Mouse (Mus musculus) left cerebral cortex, adult 2 months (tissue): ENCODE data around the gene Stard13. TPM values are rescaled to one million over a fixed set of nuclear protein-coding genes. Genes with fewer than 3 reads are reported as not detected.
A peak's percentile ranks its signal among the peaks of the same experiment; 100 is the strongest.

Experiments
- DNase-seq, 2 experiments: peaks; one replicate each; pipeline ENCODE4 v3.0.0; 2021 to 2022; ENCODE audit warnings: low spot score in 2 of 2, mixed read lengths in 1 of 2; ENCODE audit errors: extremely low spot score in 1 of 2
- H3K27ac ChIP-seq: fragments of 200-600 bp; 2 replicates; pipeline ENCODE4 v1.8.1; 2022
- H3K4me3 ChIP-seq: fragments of 200-600 bp; 2 replicates; pipeline ENCODE4 v1.8.1; 2022
- CTCF ChIP-seq: fragments of 200-600 bp; IDR thresholded peaks from 2 replicates; pipeline ENCODE4 v1.8.1; 2022; ENCODE audit warnings: antibody characterized with exemption, mild to moderate bottlenecking, moderate library complexity
- intact Hi-C: fragments of 180-260 bp; cut with DNase I; formaldehyde crosslinking; loops from one replicate; pipeline ENCODE4 v1.15.1; 2025
- total RNA-seq, 2 experiments: library from RNA; stranded (reverse); gene quantifications; 2 replicates each; pipeline ENCODE4 v1.2.3; 2021

Stard13 gene
- total RNA-seq, 2 experiments from 2014 or later, result 10.6 to 18.4 TPM

GRCm38 (mm10) chr5:151080276-151080675, 153.4 kb downstream of the Stard13 start:
- no peak overlapping the region for H3K27ac ChIP-seq
- no peak for DNase-seq
- TF ChIP-seq CTCF, result no peak
- no peak overlapping the region for H3K4me3 ChIP-seq
- intact Hi-C loops, result no loop called here

DNA sequence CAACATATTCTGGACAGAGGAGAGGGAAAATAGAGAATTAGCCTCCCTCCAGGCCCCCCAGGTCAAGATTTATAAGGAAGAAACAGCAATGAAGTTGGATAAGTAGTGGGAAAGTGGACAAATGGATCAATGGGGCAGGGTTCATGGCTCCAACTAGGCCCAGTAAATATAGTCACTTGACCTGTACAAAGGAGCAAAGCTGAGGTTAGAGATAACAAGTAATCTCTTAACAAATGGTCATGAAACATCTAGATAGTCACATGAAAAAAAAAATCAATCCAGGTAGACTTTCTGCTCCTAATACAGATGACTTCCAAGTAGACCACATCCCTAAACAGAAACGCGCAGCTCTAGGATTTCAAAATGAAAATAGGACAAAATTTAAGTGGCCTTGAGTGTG, 155.7 kb downstream of the Stard13 start:
- H3K4me3 ChIP-seq, result no peak overlapping the region
- no peak overlapping the region for H3K27ac ChIP-seq
- DNase-seq, result no peak
- intact Hi-C loops, result no loop called here
- no peak for TF ChIP-seq CTCF

- TF ChIP-seq CTCF, result no peak
These were observed 156.7 kb downstream of the Stard13 start for GRCm38 (mm10) chr5:151076917-151077316.

DNA sequence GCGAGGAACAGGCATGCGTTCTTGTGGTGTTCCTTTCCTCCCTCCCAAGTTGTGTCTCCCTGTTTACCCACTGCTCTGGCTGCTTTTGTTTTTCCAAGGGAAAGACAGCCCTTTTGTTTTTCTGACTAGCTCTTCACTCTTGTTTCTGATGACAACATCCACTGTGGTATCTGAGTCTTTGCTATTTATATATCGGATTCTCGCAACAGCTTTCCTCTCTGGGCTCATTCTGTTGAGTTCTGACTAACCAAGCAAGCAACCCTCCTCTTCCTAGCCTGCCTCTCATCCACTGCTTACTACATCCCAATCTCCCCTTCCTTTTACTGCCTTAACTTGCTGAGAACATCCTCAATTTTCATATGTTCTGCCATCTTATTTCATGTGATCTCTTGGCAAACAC, 159.4 kb downstream of the Stard13 start:
- H3K4me3 ChIP-seq, result no peak overlapping the region
- intact Hi-C loops, result no loop called here
- no peak for DNase-seq
- no peak for TF ChIP-seq CTCF
- peak overlapping the region; percentile 28; the same call in 1 of the 2 replicates for H3K27ac ChIP-seq

More at GRCm38 (mm10) chr5:151076917-151077316, 156.7 kb downstream of the Stard13 start:
- no peak for DNase-seq
- intact Hi-C loops, result no loop called here
- H3K4me3 ChIP-seq, result no peak overlapping the region
- H3K27ac ChIP-seq, result no peak overlapping the region

GRCm38 (mm10) chr5:151071430-151071829, 162.2 kb downstream of the Stard13 start:
- Histone ChIP-seq H3K27ac (no peak overlapping the region), H3K4me3 (no peak overlapping the region)
- TF ChIP-seq CTCF, result no peak
- DNase-seq, result no peak
- intact Hi-C loops, result no loop called here

- no peak overlapping the region for H3K4me3 ChIP-seq
- no peak for DNase-seq
- TF ChIP-seq CTCF, result no peak
- intact Hi-C loops, result no loop called here
- no peak overlapping the region for H3K27ac ChIP-seq
These were observed 162.7 kb downstream of the Stard13 start for GRCm38 (mm10) chr5:151070896-151071295.

DNA sequence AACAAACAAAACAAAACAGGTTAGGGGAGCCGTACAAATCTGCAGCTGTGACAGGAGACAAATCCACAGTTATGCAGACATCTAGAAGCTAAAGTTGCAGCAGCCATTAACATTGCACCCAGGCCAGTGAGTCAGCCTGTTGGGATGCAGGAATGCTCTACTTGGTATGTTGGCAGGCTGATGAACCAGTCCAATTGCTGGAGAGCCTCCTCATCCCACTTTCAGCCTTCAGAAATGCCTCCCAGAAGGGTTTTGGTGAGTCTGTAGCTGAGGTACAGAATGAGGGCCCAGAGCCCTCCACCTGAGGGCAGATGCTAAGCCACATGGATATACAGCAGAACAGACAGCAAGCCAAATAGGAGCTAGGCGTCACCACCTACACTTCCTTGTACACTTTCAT, 164.1 kb downstream of the Stard13 start:
- peak overlapping the region; percentile 64 for H3K27ac ChIP-seq
- no peak for TF ChIP-seq CTCF
- no peak overlapping the region for H3K4me3 ChIP-seq
- intact Hi-C loops, result loop anchor here (5.0 kb wide), 2 partner anchors 33 to 68 kb away; no protein-coding TSS in a partner anchor
- no peak for DNase-seq

GRCm38 (mm10) chr5:151066016-151066415, 167.6 kb downstream of the Stard13 start:
- intact Hi-C loops, result loop anchor here (5.0 kb wide), 2 partner anchors 36 to 71 kb away; no protein-coding TSS in a partner anchor
- TF ChIP-seq CTCF, result no peak

GRCm38 (mm10) chr5:151065228-151065627, 168.4 kb downstream of the Stard13 start:
- no peak for TF ChIP-seq CTCF
- intact Hi-C loops, result loop anchor here (2.0 to 5.0 kb wide), 3 partner anchors 37 to 72 kb away; no protein-coding TSS in a partner anchor
- Histone ChIP-seq H3K27ac (peak overlapping the region; percentile 18), H3K4me3 (no peak overlapping the region)
- DNase-seq, result no peak

More at GRCm38 (mm10) chr5:151066016-151066415, 167.6 kb downstream of the Stard13 start:
- H3K4me3 ChIP-seq, result no peak overlapping the region
- H3K27ac ChIP-seq, result peak overlapping the region; percentile 34
- no peak for DNase-seq

DNA sequence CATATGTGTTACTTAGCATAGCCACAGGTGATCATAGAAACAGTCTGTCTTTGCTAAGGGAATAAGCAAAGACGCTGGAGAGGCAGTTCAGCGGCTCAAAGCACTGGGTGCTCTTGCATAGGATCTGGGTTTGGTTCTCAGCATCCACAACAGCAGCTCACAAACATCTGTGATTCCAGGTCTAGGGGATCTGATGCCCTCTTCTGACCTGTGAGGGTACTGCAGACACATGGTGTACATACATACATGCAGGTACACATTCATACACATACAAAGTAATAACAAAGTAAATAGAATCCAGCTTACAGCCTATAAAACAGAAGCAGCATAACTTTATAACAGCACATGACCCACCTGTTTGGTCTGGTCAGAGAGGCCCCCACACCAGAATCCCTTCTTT, 171.7 kb downstream of the Stard13 start:
- peak; percentile 7; the same call in 1 of the 2 replicates for TF ChIP-seq CTCF
- DNase-seq, result no peak
- H3K27ac ChIP-seq, result no peak overlapping the region
- no peak overlapping the region for H3K4me3 ChIP-seq
- intact Hi-C loops, result no loop called here

DNA sequence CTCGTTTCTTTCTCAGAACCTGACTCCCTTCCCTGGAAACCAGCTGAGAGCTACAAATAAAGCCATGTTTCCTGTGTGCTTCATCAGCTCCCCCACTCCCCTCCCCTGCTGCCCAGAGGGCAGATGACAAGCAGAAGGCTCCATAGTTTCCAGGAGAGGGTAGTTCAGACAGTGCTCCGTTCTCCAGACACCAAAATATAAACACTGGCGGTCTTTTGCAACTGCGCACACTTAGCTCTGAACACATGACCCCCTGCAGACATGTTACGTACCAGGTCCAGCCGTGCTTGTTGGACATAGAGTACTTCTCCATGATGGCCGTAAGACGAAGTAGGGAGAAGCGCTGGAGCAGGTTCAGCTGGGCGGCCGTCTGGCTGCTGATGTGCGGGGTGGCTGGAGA, 173.2 kb downstream of the Stard13 start:
- no peak for DNase-seq
- H3K27ac ChIP-seq, result peak overlapping the region; percentile 65
- intact Hi-C loops, result no loop called here
- no peak for TF ChIP-seq CTCF
- no peak overlapping the region for H3K4me3 ChIP-seq

GRCm38 (mm10) chr5:151059772-151060171, 173.9 kb downstream of the Stard13 start:
- no peak for TF ChIP-seq CTCF
- intact Hi-C loops, result loop anchor here (5.0 to 10.0 kb wide), 2 partner anchors 308 to 385 kb away; partner anchors contain the start of gene Pds5b
- H3K27ac ChIP-seq, result peak overlapping the region; percentile 65
- peak in 1 of 2 experiments; percentile 38 for DNase-seq
- H3K4me3 ChIP-seq, result no peak overlapping the region

DNA sequence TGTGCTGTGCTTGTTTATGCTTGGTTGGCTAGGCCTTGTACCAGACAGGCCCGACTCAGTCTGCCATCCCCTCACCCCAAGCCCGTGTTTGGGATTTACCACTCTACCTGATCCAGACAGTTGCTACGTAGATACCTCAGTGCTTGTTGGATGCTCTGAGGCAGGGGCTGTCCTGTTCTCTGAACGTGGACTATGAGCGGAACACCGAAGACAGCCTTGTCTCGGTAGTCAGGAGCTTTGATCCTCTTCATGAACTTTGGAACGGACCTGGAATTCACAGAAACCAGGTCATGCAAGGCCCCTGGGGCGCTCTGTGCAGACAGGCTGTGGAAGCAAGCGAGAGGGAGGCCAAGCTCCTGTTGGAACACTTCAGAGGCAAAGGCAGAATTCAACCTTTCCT, 174.3 kb downstream of the Stard13 start:
- DNase-seq, result no peak
- intact Hi-C loops, result loop anchor here (5.0 to 10.0 kb wide), 2 partner anchors 308 to 385 kb away; partner anchors contain the start of gene Pds5b
- TF ChIP-seq CTCF, result no peak
- Histone ChIP-seq H3K4me3 (no peak overlapping the region), H3K27ac (peak overlapping the region; percentile 60)
